Mouse (Mus musculus): Measurements from ENCODE around the gene Flna.
"Not testable (repeated sequence)": the region's sequence is repeated elsewhere in the genome, so short reads cannot be mapped to it uniquely, and the experiment has no call there.

Gene Flna

DNA sequence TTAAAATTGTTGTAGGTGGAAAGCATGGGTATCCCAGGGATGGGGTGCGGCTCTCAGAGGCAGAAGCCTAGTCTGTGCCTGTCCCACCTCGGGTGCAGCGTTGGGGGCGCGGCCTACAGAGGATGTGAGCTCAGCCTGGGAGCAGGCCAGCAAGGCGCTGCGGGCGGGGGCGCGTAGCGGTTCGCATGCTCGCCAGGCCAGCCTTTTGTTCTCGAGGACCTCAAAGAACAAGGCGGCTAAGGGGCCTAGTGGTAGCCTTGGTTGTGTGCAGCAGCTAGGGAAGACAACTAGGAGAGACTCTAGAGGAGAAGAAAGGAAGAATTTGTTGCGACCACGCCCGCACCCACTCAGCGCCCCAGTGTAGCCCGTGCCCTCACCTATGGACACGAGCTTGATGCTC lies 3.9 kb downstream of the Flna start:
- DNase-seq = peak; percentile 57

DNA sequence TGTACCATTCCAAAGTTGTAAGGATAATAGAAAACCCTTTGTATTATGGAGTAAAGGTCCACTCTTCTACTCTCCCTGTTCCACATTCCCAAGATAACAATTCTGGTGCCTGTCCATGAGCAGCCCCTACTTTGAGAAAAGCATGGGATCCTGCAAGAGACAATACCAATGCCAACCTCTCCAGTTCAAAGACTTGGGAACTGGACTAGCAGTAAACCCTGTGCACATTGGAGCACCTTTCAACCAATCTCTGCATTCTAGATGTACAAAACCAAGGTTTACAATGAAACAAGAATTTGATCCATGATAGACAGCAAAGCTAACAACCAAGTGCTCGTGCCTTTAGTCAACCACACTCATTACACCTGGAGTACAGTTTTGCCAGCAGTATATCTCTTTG lies 4.5 kb downstream of the Flna start:
- no peak for DNase-seq

DNA sequence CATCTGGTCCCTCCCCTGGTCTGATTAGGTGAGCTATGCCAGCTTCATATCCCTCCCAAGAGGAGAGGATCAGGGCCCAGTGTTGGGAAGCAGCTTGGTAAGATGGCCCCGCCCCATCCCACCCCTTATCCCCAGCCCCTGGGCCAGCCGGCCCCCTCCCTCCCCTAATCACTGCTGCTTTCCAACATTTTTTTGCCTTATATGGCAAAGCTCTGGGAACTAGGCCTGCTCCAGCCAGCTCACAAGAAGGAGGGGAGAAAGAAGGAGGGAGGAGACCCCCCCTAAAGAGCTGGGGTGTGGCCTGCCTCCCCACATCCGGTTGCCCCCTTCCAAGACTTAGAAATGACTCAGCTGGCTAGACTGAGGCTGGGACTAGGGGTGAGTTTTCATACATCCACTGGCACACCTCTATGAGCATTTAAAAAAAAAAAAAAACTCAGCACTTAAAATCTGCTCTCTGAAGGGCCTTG lies 5.0 kb downstream of the Flna start:
- DNase-seq = no peak

DNA sequence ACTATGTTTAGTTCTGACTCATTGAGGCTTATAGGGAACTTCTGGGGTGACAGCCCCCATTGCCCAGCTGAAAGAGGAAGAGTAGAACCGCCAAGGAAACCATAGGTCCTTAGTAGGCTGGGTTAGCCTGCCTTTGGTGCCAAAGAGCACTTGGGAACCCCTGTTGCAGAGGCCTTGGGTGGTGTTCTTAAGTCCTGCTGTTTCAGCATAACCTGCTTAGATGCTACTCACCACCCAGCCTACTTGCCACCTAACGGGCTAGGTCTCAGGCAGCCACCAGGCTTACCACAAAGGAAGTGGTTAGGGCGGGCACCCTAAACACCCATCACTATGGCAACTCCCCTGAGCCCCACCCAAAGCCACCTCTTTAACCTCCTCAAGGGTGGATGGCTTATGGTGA lies 5.8 kb downstream of the Flna start:
- no peak for DNase-seq

DNA sequence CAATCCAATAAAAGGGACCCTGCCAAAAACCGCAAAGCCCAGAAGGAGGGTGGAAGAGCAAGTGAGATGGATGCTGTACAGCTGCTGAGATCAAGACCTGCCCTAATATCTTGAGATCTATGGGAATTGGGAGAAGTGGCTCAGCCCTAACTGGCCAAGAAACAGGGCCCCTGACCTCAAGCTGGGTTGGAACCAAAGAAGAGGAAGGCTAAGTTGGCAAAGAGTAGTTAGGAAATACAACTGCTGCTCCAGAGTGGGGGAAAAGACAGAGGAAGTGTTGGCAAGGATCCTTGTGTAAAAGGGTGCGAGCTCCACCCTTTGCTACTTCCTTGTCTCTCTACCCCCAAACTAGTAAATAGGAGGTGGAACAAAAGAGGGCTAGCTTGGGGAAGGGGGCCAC lies 6.2 kb downstream of the Flna start:
- no peak for DNase-seq

DNA sequence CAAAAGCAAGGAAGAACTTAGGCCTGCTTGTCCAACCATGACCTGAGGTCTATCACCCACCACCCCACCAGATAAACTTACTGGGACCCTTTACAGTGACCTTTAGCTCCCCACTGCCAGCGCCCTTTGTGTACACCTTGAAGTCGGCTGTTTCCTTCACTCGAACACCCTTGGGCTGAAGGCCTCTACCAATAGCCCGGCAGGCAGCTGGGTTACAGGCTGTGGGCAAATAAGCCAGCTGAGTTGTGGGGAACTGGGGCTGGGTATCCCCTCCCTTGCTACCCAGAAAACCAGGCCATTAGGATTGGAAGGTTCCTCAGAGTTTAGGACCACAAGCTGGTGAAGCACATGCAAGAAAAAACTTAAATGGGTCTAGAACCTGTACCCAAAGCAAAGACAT lies 9.3 kb downstream of the Flna start:
- DNase-seq = no peak

DNA sequence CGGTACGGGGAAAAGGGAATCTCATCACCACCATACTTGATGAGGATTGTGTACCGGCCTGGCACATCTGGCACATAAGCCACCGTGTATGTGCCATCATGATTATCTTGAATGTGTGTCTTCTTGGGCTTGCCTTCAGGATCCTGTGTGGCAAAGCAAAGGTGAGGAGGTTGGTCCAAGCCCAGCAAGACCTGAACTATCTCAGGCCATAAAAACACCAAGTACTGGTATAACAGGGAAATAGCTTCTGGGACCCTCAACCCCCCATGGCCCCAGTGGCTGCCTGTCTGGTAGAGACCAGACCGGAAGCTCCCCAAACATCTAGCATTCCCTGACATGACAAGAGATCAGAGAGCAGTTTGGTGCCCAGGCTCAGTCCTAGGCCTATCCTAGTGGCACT lies 16.4 kb downstream of the Flna start:
- DNase-seq = no peak

DNA sequence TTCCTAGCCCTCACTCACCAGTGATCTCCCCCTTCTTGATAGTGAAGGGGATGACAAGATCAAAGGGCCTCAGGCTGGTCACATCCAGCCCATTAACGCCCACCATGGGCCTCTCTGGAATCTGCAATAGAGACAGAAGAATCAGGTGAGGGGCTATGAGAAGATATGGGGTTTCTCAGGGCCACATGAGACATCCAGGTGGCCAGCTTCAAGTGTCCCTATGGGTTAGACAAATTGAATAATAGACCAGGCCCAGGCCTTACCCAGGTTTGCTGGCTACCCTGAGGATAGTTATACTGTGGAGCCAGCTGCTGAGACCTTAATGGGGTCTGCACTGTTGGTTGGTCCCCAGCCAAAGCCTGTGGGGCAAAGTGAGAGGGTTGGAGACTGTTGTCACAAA lies 19.6 kb downstream of the Flna start:
- DNase-seq = no peak

DNA sequence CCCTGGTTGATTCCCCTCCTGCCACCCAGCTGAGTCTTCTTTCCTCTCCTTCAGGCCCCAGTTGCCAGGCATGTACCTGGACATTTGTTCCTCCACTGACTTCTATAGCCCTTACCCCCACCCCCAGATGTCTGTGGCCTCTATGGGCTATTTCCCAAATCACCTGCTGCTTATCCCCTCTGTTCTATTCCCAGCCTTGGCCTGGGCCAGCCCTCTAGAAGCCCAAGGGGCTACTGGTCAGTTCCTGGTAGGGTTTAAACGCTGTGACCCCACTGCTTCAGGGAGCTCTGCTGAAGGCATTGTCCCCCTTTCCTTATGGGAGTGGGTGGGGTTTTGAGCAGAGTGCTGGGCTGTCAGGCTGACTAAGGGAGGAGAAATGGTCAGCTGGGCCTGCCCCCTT lies 29.5 kb downstream of the Flna start:
- DNase-seq = not testable (repeated sequence)

DNA sequence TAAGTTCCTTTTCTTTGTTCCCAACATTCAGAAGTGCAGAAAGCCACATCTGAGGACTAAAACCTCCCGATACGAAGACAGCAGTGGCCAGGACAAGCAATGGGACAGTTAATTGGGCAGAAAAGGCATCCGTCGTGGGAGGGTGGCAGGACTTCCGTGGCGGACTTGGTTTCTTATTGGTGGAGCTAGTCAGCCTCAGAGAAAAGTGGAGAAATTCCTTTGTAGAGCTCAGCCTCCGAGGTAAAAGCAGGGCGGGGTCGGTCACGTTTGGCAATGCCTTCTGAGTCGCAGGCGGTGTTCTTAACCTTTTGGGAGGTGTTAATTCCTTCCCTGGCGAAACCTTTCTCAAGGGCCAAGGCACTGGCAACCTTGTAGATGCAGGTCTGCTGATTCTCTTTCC lies 30.2 kb downstream of the Flna start:
- no peak for DNase-seq

DNA sequence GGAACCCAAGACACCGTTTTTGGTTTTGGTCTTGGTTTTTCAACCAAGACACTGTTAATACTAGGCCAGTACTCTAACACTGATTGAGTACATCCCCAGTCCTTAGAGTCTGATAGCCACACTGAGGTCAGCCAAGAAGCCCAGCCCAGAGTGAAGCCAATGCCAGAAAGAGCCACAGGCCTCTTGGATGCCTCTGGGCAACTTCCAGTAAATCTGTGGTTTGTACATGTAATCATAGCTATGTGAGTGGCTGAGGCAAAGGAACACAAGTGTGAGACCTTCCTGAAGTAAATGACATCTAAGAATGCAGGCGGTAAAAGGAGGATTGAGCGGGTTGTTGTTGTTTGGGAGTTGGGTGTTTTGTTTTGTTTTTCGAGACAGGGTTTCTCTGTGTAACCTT lies 31.1 kb downstream of the Flna start:
- DNase-seq = no peak

DNA sequence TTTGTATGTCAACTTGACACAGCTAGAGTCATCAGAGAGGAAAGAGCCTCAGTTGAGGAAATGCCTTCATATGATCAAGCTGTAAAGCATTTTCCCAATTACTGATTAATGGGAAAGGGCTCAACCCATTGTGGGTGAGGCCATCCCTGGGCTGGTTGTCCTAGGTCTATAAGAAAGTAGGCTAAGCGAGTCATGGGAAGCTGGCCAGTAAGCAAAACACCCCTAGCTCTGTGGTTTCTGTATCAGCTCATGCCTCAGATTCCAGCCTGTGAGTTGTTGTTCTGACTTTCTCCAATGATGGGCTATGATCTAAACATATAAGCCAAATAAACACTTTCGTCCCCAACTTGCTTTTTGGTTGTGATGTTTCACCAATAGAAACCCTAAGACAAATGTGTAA lies 46.1 kb downstream of the Flna start:
- DNase-seq = no peak

DNA sequence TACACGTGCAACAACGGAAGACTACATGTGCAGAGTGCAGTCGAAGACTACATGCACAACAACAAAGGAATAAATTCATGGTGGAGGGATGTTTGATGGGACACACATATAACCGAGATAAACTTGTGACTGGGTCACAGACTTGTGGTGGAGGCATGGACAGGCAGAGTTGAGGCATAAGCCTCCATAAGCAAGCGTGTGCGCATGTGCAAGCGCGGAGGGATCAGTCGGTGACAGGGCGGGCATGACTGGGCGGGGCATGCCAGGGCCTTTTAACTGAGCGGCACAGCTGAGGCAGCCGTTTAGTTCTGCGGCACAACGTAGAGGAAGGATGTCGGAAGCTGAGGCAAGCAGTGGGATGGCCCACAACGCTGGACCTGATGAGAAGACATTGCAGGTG lies 72.7 kb downstream of the Flna start, which contains the start of gene Tktl1:
Gene Tktl1, plus strand, starts transcription at position 301 of the 400 bp plus-strand sequence.
- DNase-seq = no peak

All from right cerebral cortex, adult 18-20 months (tissue).